Mouse (Mus musculus): Measurements from ENCODE around the gene Kif5a.

Kif5a gene

GRCm38 (mm10) chr10:127191191-127192056 is 71.7 kb downstream of the Kif5a start:
- DNase-seq (ENCODE audit: low spot score): no peak

GRCm38 (mm10) chr10:127190398-127191190 is 72.6 kb downstream of the Kif5a start:
- no peak for DNase-seq (ENCODE audit: low spot score)

GRCm38 (mm10) chr10:127189651-127190381 is 73.3 kb downstream of the Kif5a start, which contains the start of gene Arhgef25:
TSS of gene Arhgef25 (minus strand) at chr10:127190083.
- peak; percentile 71 for DNase-seq (ENCODE audit: low spot score)

GRCm38 (mm10) chr10:127189116-127189650 is 74.0 kb downstream of the Kif5a start:
- DNase-seq (ENCODE audit: low spot score): peak; percentile 65

GRCm38 (mm10) chr10:127188465-127189115 is 74.6 kb downstream of the Kif5a start:
- peak; percentile 64 for DNase-seq (ENCODE audit: low spot score)

GRCm38 (mm10) chr10:127188079-127188453 is 75.1 kb downstream of the Kif5a start:
- DNase-seq (ENCODE audit: low spot score): no peak

GRCm38 (mm10) chr10:127187371-127188078 is 75.6 kb downstream of the Kif5a start:
- no peak for DNase-seq (ENCODE audit: low spot score)

GRCm38 (mm10) chr10:127186451-127186850 is 76.7 kb downstream of the Kif5a start:
- DNase-seq (ENCODE audit: low spot score): no peak

GRCm38 (mm10) chr10:127185506-127185905 is 77.6 kb downstream of the Kif5a start:
- no peak for DNase-seq (ENCODE audit: low spot score)

- no peak for DNase-seq (ENCODE audit: low spot score)
Observed at GRCm38 (mm10) chr10:127185101-127185500, 78.0 kb downstream of the Kif5a start.

- DNase-seq (ENCODE audit: low spot score): peak; percentile 4
Observed at GRCm38 (mm10) chr10:127183759-127184158, 79.4 kb downstream of the Kif5a start.

- no peak for DNase-seq (ENCODE audit: low spot score)
Observed at GRCm38 (mm10) chr10:127182624-127183023, 80.5 kb downstream of the Kif5a start.

GRCm38 (mm10) chr10:127181566-127181965 is 81.6 kb downstream of the Kif5a start:
- no peak for DNase-seq (ENCODE audit: low spot score)

GRCm38 (mm10) chr10:127180695-127181047 is 82.5 kb downstream of the Kif5a start:
- DNase-seq (ENCODE audit: low spot score): no peak

GRCm38 (mm10) chr10:127179871-127180694 is 83.1 kb downstream of the Kif5a start, which contains the start of gene Slc26a10:
TSS of gene Slc26a10 (minus strand) at chr10:127180645.
- DNase-seq (ENCODE audit: low spot score): peak; percentile 18

GRCm38 (mm10) chr10:127178286-127179027 is 84.7 kb downstream of the Kif5a start:
- peak; percentile 4 for DNase-seq (ENCODE audit: low spot score)

- DNase-seq (ENCODE audit: low spot score): peak; percentile 78
Observed at GRCm38 (mm10) chr10:127177719-127178118, 85.4 kb downstream of the Kif5a start.

GRCm38 (mm10) chr10:127177235-127177634 is 85.9 kb downstream of the Kif5a start:
- no peak for DNase-seq (ENCODE audit: low spot score)

GRCm38 (mm10) chr10:127176756-127177155 is 86.4 kb downstream of the Kif5a start:
- no peak for DNase-seq (ENCODE audit: low spot score)
